Mouse (Mus musculus) liver, adult (tissue): ENCODE measurements around the gene Coq9.

ENCODE experiments used
- GATA4 ChIP-seq: IDR thresholded peaks from 2 replicates; pipeline ENCODE4 v1.6.1; 2014; ENCODE audit warnings: mild to moderate bottlenecking, low read length; ENCODE audit not compliant: insufficient replicate concordance

Coq9 gene

GRCm38 (mm10) chr8:94837662-94838574, at the start of gene Coq9, which contains the start of gene Ciapin1:
Coq9 (plus strand) TSS chr8:94838321.
Ciapin1 (minus strand) TSS chr8:94838358.
- TF ChIP-seq GATA4 = peak; percentile 3; the same call in 1 of the 2 replicates

GRCm38 (mm10) chr8:94789256-94789955, 48.7 kb upstream of the Coq9 start:
- no peak for TF ChIP-seq GATA4

GRCm38 (mm10) chr8:94794368-94794767, 43.8 kb upstream of the Coq9 start:
- TF ChIP-seq GATA4 = no peak

- TF ChIP-seq GATA4 = no peak
Measured at GRCm38 (mm10) chr8:94794782-94795181, 43.3 kb upstream of the Coq9 start.

- TF ChIP-seq GATA4 = no peak
Measured at GRCm38 (mm10) chr8:94800278-94800968, 37.7 kb upstream of the Coq9 start.

GRCm38 (mm10) chr8:94801293-94802095, 36.6 kb upstream of the Coq9 start:
- no peak for TF ChIP-seq GATA4

- TF ChIP-seq GATA4 = no peak
Measured at GRCm38 (mm10) chr8:94802375-94802774, 35.7 kb upstream of the Coq9 start.

- TF ChIP-seq GATA4 = no peak
Measured at GRCm38 (mm10) chr8:94803551-94803950, 34.6 kb upstream of the Coq9 start.

GRCm38 (mm10) chr8:94804546-94805340, 33.4 kb upstream of the Coq9 start:
- TF ChIP-seq GATA4 = no peak

GRCm38 (mm10) chr8:94805811-94806210, 32.3 kb upstream of the Coq9 start:
- TF ChIP-seq GATA4 = no peak

- TF ChIP-seq GATA4 = no peak
Measured at GRCm38 (mm10) chr8:94807506-94807905, 30.6 kb upstream of the Coq9 start.

GRCm38 (mm10) chr8:94808372-94808771, 29.7 kb upstream of the Coq9 start:
- TF ChIP-seq GATA4 = no peak

GRCm38 (mm10) chr8:94810153-94810552, 28.0 kb upstream of the Coq9 start, which contains the start of gene Ccl17:
Ccl17 (plus strand) TSS chr8:94810453.
- no peak for TF ChIP-seq GATA4

GRCm38 (mm10) chr8:94810855-94811254, 27.3 kb upstream of the Coq9 start:
- TF ChIP-seq GATA4 = no peak
